ENCODE assay signal across 8 mouse cellular contexts in genomic region chr12:103532020-103532648, GRCm38 (mm10). TPM values are rescaled to one million over a fixed set of nuclear protein-coding genes. Genes with fewer than 3 reads are reported as not detected.
A peak's percentile ranks its signal among the peaks of the same experiment; 100 is the strongest.
DNase-seq lines count a peak whose midpoint lies in the region; ATAC-seq and TF ChIP-seq lines count a peak whose summit lies in the region.

Ppp4r4 (plus strand) TSS chr12:103532283.

- TF ChIP-seq CTCF in G1E (IDR thresholded peaks at IDR 0.05; ENCODE audit: low read depth, low read length) = no peak
- TF ChIP-seq CTCF in lung, embryonic 14.5 days (IDR thresholded peaks at IDR 0.05; ENCODE audit: low read depth) = no peak
- no peak for TF ChIP-seq CTCF in olfactory bulb, adult 2 months (IDR thresholded peaks at IDR 0.05; ENCODE audit: insufficient read depth, low read depth, low read length)

- no peak for DNase-seq in G1E (ENCODE audit: low spot score)
- DNase-seq in cerebellum, adult 9-10 months = peak; percentile 93
- DNase-seq in layer of hippocampus, adult 8-10 months (ENCODE audit: low spot score in 2 of 2) = peak; percentile 89 to 92
- peak; percentile 95 for DNase-seq in lung, embryonic 14.5 days
- DNase-seq in thymus, adult 18-20 months = peak; percentile 78 to 80

- peak within 1 kb of the TSS; percentile 97 for H3K4me2 ChIP-seq in lung, embryonic 14.5 days

- H3K36me3 ChIP-seq in G1E (replicated peaks) = no peaks in the 10 kb centered on the region
- H3K36me3 ChIP-seq in lung, embryonic 14.5 days (ENCODE audit: insufficient read depth) = no peaks in the 10 kb centered on the region

- no peak for ATAC-seq in G1E (ENCODE audit: extremely low read depth, insufficient number of reproducible peaks, low FRiP score, poor library complexity, severe bottlenecking)
- peak; percentile 91 for ATAC-seq in frontal cortex, adult (ENCODE audit: low TSS enrichment)
- peak; percentile 90 to 92 for ATAC-seq in hematopoietic stem cell, adult 5-6 weeks (replicated peaks in 1 of 2; ENCODE audit: insufficient read depth in 1 of 2, low FRiP score in 2 of 2, low TSS enrichment in 1 of 2, low read depth in 1 of 2, poor library complexity in 2 of 2, severe bottlenecking in 2 of 2)
- ATAC-seq in lung, embryonic 14.5 days (ENCODE audit: insufficient read depth) = peak; percentile 96

- TF ChIP-seq POLR2A in olfactory bulb, adult 2 months (IDR thresholded peaks at IDR 0.05; ENCODE audit: insufficient read depth, low read depth, low read length) = peak; percentile 43; the same call in 1 of the 2 replicates

- H3K9ac ChIP-seq in lung, embryonic 14.5 days = peak within 1 kb of the TSS; percentile 65

- H3K4me1 ChIP-seq in G1E (ENCODE audit: insufficient read depth, low read depth, low read length) = no peaks in the 10 kb centered on the region
- peaks cover 7% of the 10 kb centered on the region; the same call in 1 of the 2 replicates for H3K4me1 ChIP-seq in lung, embryonic 14.5 days (ENCODE audit: insufficient read depth)
- peaks cover 5% of the 10 kb centered on the region for H3K4me1 ChIP-seq in olfactory bulb, adult 2 months (ENCODE audit: control insufficient read depth, insufficient read depth, low read length)

- peaks cover 20% of the 10 kb centered on the region for H3K9me3 ChIP-seq in G1E (replicated peaks)
- H3K9me3 ChIP-seq in lung, embryonic 14.5 days (ENCODE audit: low read depth, low read length) = no peaks in the 10 kb centered on the region

- H3K4me3 ChIP-seq in G1E (ENCODE audit: low read depth, low read length) = peak within 1 kb of the TSS; percentile 7; the same call in 1 of the 2 replicates
- H3K4me3 ChIP-seq in lung, embryonic 14.5 days (ENCODE audit: low read depth, low read length) = peak within 1 kb of the TSS; percentile 64
- H3K4me3 ChIP-seq in olfactory bulb, adult 2 months (ENCODE audit: insufficient read depth, low read depth, low read length) = peak within 1 kb of the TSS; percentile 88

- no peaks in the 10 kb centered on the region for H3K27me3 ChIP-seq in G1E (ENCODE audit: insufficient read depth, low read length)
- peaks cover 13% of the 10 kb centered on the region for H3K27me3 ChIP-seq in lung, embryonic 14.5 days (ENCODE audit: insufficient read depth, low read length)

- under 1% methylated on average over 71 of the region's 74 CpGs for WGBS in lung, embryonic 14.5 days
- under 1% methylated on average over 72 of the region's 74 CpGs for WGBS in olfactory bulb, adult 2 months

- H3K27ac ChIP-seq in lung, embryonic 14.5 days (ENCODE audit: low read depth) = no peak within 1 kb of the TSS
- H3K27ac ChIP-seq in olfactory bulb, adult 2 months (ENCODE audit: insufficient read depth, low read depth, low read length) = peak within 1 kb of the TSS; percentile 74

RNA-seq across cellular contexts. Expression of gene Ppp4r4, which starts in this region (rescaled TPM):
- not detected in 2 replicates for total RNA-seq in G1E (2014; fragmentation: Nextera tagmentation)
- total RNA-seq in G1E (2017) = 0.05 TPM in 1 of 2 replicates, not detected in the other
- polyA plus RNA-seq in G1E (2012) = not detected in 2 replicates
- 0.13 and 0.45 TPM in 2 replicates for total RNA-seq in hematopoietic stem cell, adult 5-6 weeks (2017)
- 10 to 100 TPM; 37.8 to 51.4 (median 42.4) TPM for total RNA-seq in layer of hippocampus, adult 8-10 months (2022)
- 1.6 TPM in 2 replicates for polyA plus RNA-seq in lung, embryonic 14.5 days (2014; fragmentation: Nextera tagmentation; extraction: Ambion mirVana)
- polyA plus RNA-seq in olfactory bulb, adult 2 months (2012; ENCODE audit: insufficient read depth, insufficient read length, low replicate concordance, missing spikeins) = not detected in 2 replicates

Comparison
In these comparisons a context has a peak if more than half of its experiments do, and no peak if none do; other contexts are left out.
1. RNA of gene Ppp4r4 (total RNA-seq): 37.8 to 51.4 TPM in layer of hippocampus, adult 8-10 months; 0.13 to 0.45 TPM in hematopoietic stem cell, adult 5-6 weeks and 0.05 TPM in G1E; every median in the first group is over 10 times any median in the second.
2. RNA of gene Ppp4r4 (polyA plus RNA-seq): not detected in olfactory bulb, adult 2 months; 1.6 TPM in lung, embryonic 14.5 days and not detected in G1E; every median in the first group is over 10 times any median in the second.
3. Peak in ATAC-seq in hematopoietic stem cell, adult 5-6 weeks; RNA of the gene not detected or under 1 TPM.
4. H3K4me3 ChIP-seq: peak in every context shown above with its lines; median percentile 88 in olfactory bulb, adult 2 months; 64 in lung, embryonic 14.5 days; 7 in G1E.